Mouse (Mus musculus) MEL (cell line): ENCODE data around the gene Tsga10ip.

ENCODE experiments used
- CTCF ChIP-seq, 3 experiments: IDR thresholded peaks in 2 of 3; conservative IDR thresholded peaks in 1 of 3; 2 replicates each; pipeline ENCODE4 v1.5.1; 2011 to 2012; ENCODE audit warnings: low read length in 3 of 3, low read depth in 2 of 3, mild to moderate bottlenecking in 2 of 3, improper control_type of control experiment in 1 of 3, inconsistent platforms in 1 of 3, mixed read lengths in 1 of 3, moderate library complexity in 1 of 3; ENCODE audit not compliant: control insufficient read depth in 1 of 3, insufficient read depth in 1 of 3, poor library complexity in 1 of 3, severe bottlenecking in 1 of 3
- ETS1 ChIP-seq: IDR thresholded peaks from 2 replicates; pipeline ENCODE4 v1.6.1; 2012; ENCODE audit warnings: low read depth, mild to moderate bottlenecking, inconsistent platforms, low read length, improper control_type of control experiment, moderate library complexity
- GABPA ChIP-seq: IDR thresholded peaks from 2 replicates; pipeline ENCODE4 v1.6.1; 2012; ENCODE audit warnings: low read depth, mild to moderate bottlenecking, inconsistent platforms, low read length, improper control_type of control experiment, moderate library complexity
- MEF2A ChIP-seq: IDR thresholded peaks from 2 replicates; pipeline ENCODE4 v1.6.1; 2014; ENCODE audit warnings: low read depth, mild to moderate bottlenecking, inconsistent platforms, low read length, improper control_type of control experiment; ENCODE audit not compliant: poor library complexity, insufficient replicate concordance, severe bottlenecking; ENCODE audit errors: extremely low read depth
- NRF1 ChIP-seq: IDR thresholded peaks from 2 replicates; pipeline ENCODE4 v1.6.1; 2014; ENCODE audit warnings: low read depth, mild to moderate bottlenecking, inconsistent platforms, low read length, improper control_type of control experiment, moderate library complexity; ENCODE audit not compliant: poor library complexity, insufficient read depth, severe bottlenecking
- POLR2A ChIP-seq, 2 experiments: IDR thresholded peaks; 2 replicates each; pipeline ENCODE4 v1.6.1; 2011 to 2012; ENCODE audit warnings: low read length in 2 of 2, mild to moderate bottlenecking in 2 of 2, control low read depth in 1 of 2, improper control_type of control experiment in 1 of 2, low read depth in 1 of 2, moderate library complexity in 1 of 2; ENCODE audit not compliant: control insufficient read depth in 1 of 2, insufficient read depth in 1 of 2, poor library complexity in 1 of 2
- POLR2AphosphoS2 ChIP-seq: IDR thresholded peaks from 2 replicates; pipeline ENCODE4 v1.6.1; 2011; ENCODE audit warnings: low read length, improper control_type of control experiment
- RCOR1 ChIP-seq: IDR thresholded peaks from 2 replicates; pipeline ENCODE4 v1.6.1; 2012; ENCODE audit warnings: low read depth, mild to moderate bottlenecking, inconsistent platforms, low read length, improper control_type of control experiment
- SMC3 ChIP-seq: IDR thresholded peaks from 2 replicates; pipeline ENCODE4 v1.6.1; 2011; ENCODE audit warnings: low read depth, low read length, improper control_type of control experiment
- TBP ChIP-seq: IDR thresholded peaks from 2 replicates; pipeline ENCODE4 v1.8.0; 2011; ENCODE audit warnings: low read depth, low read length, improper control_type of control experiment
- TCF12 ChIP-seq: IDR thresholded peaks from 2 replicates; pipeline ENCODE4 v1.6.1; 2014; ENCODE audit warnings: low read depth, mild to moderate bottlenecking, inconsistent platforms, low read length, improper control_type of control experiment, moderate library complexity
- ZKSCAN1 ChIP-seq: IDR thresholded peaks from 2 replicates; pipeline ENCODE4 v1.6.1; 2012; ENCODE audit warnings: low read depth, mild to moderate bottlenecking, inconsistent platforms, low read length, improper control_type of control experiment, moderate library complexity

- TF ChIP-seq NRF1 (no peak), TBP (no peak), ETS1 (no peak), RCOR1 (no peak), ZKSCAN1 (no peak), POLR2AphosphoS2 (no peak), POLR2A (IDR thresholded peaks at IDR 0.05; ENCODE audit: control insufficient read depth in 1 of 2, insufficient read depth in 1 of 2, low read depth in 1 of 2, low read length in 2 of 2, poor library complexity in 1 of 2) (no peak), CTCF (IDR thresholded peaks at IDR 0.05 in 2 of 3, conservative IDR thresholded peaks at IDR 0.05 in 1 of 3; ENCODE audit: control insufficient read depth in 1 of 3, insufficient read depth in 1 of 3, low read depth in 2 of 3, low read length in 3 of 3, poor library complexity in 1 of 3, severe bottlenecking in 1 of 3) (no peak), SMC3 (no peak), TCF12 (no peak), GABPA (no peak), MEF2A (no peak)
These were observed 42.6 kb upstream of the Tsga10ip start for GRCm38 (mm10) chr19:5444954-5445353.
